Mouse (Mus musculus) stomach, postnatal 0 days (tissue): ENCODE data around the gene Wdtc1.

Source experiments
- CTCF ChIP-seq: IDR thresholded peaks from 2 replicates; pipeline ENCODE4 v1.5.1; 2016; ENCODE audit warnings: antibody characterized with exemption, low read depth, mild to moderate bottlenecking, moderate library complexity
- EP300 ChIP-seq: optimal IDR thresholded peaks from 2 replicates; pipeline ENCODE3; 2016; ENCODE audit warnings: antibody characterized with exemption

- no peak for TF ChIP-seq EP300
- no peak for TF ChIP-seq CTCF
Observed at GRCm38 (mm10) chr4:133381141-133381540, 27.9 kb upstream of the Wdtc1 start.
